ENCODE assay signal across 8 mouse cellular contexts in genomic region chr19:55839036-55839555, GRCm38 (mm10).
DNase-seq lines count a peak whose midpoint lies in the region; ATAC-seq and TF ChIP-seq lines count a peak whose summit lies in the region.

No protein-coding gene starts in this region.

- no peaks in the 10 kb centered on the region for H3K36me3 ChIP-seq in forebrain, embryonic 15.5 days
- H3K36me3 ChIP-seq in intestine, embryonic 15.5 days = no peaks in the 10 kb centered on the region
- H3K36me3 ChIP-seq in midbrain, embryonic 12.5 days = 0 out of 2 replicates have a peak, but pooled peaks cover 8% of the 10 kb centered on the region

- no peak overlapping the region for H3K4me2 ChIP-seq in forebrain, embryonic 15.5 days (replicated peaks)
- H3K4me2 ChIP-seq in intestine, embryonic 15.5 days (replicated peaks) = peak overlapping the region; percentile 37
- H3K4me2 ChIP-seq in midbrain, embryonic 12.5 days (replicated peaks) = no peak overlapping the region; the same call in 1 of the 2 replicates

- no peak overlapping the region for H3K9ac ChIP-seq in forebrain, embryonic 15.5 days (replicated peaks)
- H3K9ac ChIP-seq in intestine, embryonic 15.5 days = no peak overlapping the region
- H3K9ac ChIP-seq in midbrain, embryonic 12.5 days (replicated peaks) = no peak overlapping the region

- H3K27me3 ChIP-seq in forebrain, embryonic 15.5 days = no peaks in the 10 kb centered on the region
- H3K27me3 ChIP-seq in intestine, embryonic 15.5 days (replicated peaks) = no peaks in the 10 kb centered on the region
- H3K27me3 ChIP-seq in midbrain, embryonic 12.5 days = no peaks in the 10 kb centered on the region

- no peak for ATAC-seq in forebrain, embryonic 15.5 days (replicated peaks)
- ATAC-seq in intestine, embryonic 15.5 days = peak; percentile 18; the same call in 1 of the 2 replicates
- ATAC-seq in midbrain, embryonic 12.5 days (ENCODE audit: low FRiP score, low read depth) = no peak

- WGBS in forebrain, embryonic 15.5 days = 35% methylated on average over 10 of the region's 10 CpGs
- WGBS in intestine, embryonic 15.5 days = 18% methylated on average over 10 of the region's 10 CpGs
- WGBS in midbrain, embryonic 12.5 days = 78% methylated on average over 10 of the region's 10 CpGs

- peak overlapping the region; percentile 79 for H3K27ac ChIP-seq in layer of hippocampus, adult 2 months
- peak overlapping the region; percentile 41; the same call in 1 of the 2 replicates for H3K27ac ChIP-seq in forebrain, embryonic 15.5 days (replicated peaks)
- peak overlapping the region; percentile 81 for H3K27ac ChIP-seq in intestine, embryonic 15.5 days
- H3K27ac ChIP-seq in midbrain, embryonic 12.5 days (replicated peaks) = peak overlapping the region; percentile 77

- no peak for DNase-seq in layer of hippocampus, adult 2 months (ENCODE audit: low spot score in 2 of 2)
- DNase-seq in layer of hippocampus, postnatal 36 days = no peak
- DNase-seq in ovary, postnatal 14 days (ENCODE audit: low spot score) = no peak
- DNase-seq in right cerebral cortex, adult 2 months (ENCODE audit: low spot score in 2 of 2) = no peak
- DNase-seq in cerebellum, adult 9-11 months = no peak

- no peaks in the 10 kb centered on the region for H3K9me3 ChIP-seq in forebrain, embryonic 15.5 days
- no peaks in the 10 kb centered on the region for H3K9me3 ChIP-seq in intestine, embryonic 15.5 days
- H3K9me3 ChIP-seq in midbrain, embryonic 12.5 days = no peaks in the 10 kb centered on the region

- peaks cover 30% of the 10 kb centered on the region for H3K4me1 ChIP-seq in forebrain, embryonic 15.5 days
- H3K4me1 ChIP-seq in intestine, embryonic 15.5 days (replicated peaks) = peaks cover 42% of the 10 kb centered on the region
- peaks cover 55% of the 10 kb centered on the region for H3K4me1 ChIP-seq in midbrain, embryonic 12.5 days

- H3K4me3 ChIP-seq in layer of hippocampus, adult 2 months = no peak overlapping the region
- H3K4me3 ChIP-seq in forebrain, embryonic 15.5 days = no peak overlapping the region
- H3K4me3 ChIP-seq in intestine, embryonic 15.5 days (replicated peaks) = no peak overlapping the region
- H3K4me3 ChIP-seq in midbrain, embryonic 12.5 days = no peak overlapping the region

- TF ChIP-seq CTCF in layer of hippocampus, adult 2 months (conservative IDR thresholded peaks at IDR 0.05) = no peak
